Mouse (Mus musculus) stomach, postnatal 0 days (tissue): ENCODE data around the gene Slamf9.

Source experiments
- CTCF ChIP-seq: IDR thresholded peaks from 2 replicates; pipeline ENCODE4 v1.5.1; 2016; ENCODE audit warnings: antibody characterized with exemption, low read depth, mild to moderate bottlenecking, moderate library complexity
- EP300 ChIP-seq: optimal IDR thresholded peaks from 2 replicates; pipeline ENCODE3; 2016; ENCODE audit warnings: antibody characterized with exemption

DNA sequence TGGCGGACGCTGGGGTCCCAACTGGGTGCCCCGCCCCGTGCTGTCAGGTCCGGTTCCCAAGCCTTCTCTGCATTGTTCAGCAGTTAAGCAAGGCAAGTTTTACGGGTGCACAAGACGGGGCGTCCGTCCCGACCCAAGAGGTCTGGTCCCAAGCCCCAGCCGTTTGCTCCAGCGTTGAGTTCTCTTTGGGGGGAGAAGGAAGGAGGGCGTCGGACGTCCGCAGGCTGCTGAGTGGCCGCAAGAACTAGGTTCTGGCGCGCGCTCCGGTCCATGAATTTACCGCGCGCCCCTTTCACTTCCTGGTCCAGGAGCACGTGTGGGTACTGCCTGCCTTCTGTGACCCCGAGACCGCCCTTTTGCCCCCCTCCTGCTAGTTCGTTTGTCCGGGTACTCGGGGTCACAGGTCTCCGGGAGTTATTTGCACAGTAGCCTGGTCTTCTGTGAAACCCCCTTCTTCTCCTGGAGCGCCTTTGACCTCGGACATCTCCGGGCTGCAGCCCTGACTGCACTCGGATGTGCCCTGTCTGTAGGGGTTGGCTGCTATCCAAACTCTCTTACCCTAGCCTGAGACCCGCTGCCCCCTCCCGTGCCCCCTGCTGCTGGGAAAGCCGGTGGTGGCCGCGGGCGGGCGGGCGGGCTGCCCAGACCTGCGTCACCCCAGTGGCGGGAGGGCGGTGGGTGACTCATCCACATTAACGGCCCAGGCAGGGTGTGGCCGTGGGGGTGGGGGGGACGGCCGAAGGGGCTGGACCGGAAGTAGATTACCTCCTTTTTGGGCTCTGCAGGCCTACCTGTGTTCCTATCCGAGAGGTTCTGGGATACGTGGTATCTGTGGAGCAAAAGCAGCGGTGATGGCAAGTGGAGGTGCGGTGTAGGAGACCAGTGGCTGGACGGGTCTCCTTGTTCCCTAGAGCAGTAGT lies 25.6 kb downstream of the Slamf9 start:
- TF ChIP-seq CTCF: no peak
- TF ChIP-seq EP300: no peak
